Mouse (Mus musculus) kidney, adult 9 months (tissue): ENCODE measurements at regions not wholly inside any gene's neighbourhood (a gene's known extent, or its start where the extent isn't known, plus 50 kb on each side); places are given as distances from the start of the nearest gene placed in this dataset.

ENCODE experiments used
- DNase-seq: peaks from one replicate; pipeline ENCODE4 v3.0.0; 2022

DNA sequence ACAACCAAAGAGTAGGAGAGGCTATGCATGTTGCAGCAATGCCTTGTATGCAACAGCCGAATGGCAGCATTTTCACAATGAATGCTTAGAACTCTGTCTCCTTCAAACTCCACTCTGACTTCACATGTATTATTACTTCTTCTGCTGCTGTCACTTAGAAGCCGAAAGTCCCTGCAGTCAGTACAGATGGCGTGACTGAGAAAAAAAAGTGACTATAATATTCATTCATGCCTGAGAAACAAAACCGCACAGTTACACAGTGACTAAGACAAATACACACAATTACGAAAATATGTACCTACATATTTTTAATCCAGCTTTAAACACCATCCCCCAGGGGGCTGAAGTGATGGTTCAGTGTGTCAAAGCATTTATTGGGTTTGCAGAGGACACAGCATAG, 154.8 kb upstream of the Pitx2 start:
- no peak for DNase-seq

DNA sequence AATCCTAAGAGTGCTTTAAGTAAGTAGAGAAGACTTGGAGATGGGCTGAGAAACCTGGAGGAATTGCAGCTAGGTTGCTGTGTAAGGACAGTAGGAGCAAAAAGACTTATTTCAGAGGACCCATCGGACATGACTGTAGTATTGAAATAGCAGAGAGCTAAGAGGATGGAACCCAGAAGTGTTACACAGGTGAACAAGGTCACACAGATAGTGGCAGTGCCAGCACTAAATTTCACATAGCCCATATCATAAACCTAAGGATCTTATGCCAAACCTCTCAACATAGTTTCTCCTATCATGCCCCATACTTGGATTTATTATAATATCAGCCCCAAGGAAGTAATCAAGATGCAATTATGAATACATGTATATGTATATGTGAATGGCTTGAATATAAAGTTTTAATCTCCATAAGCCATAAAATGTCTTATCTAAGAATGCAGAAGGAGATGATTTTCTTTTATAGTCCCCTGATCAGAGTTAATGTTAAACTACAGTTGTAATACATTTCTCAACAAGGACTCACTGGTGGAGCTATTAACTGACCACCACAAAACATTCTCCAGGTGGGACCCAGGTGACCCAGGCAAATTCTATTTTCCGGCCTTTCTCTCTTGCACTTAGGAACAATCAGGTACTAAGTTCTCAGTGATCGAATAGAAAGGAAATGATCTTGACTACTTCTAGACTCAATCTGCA, 149.6 kb upstream of the Pitx2 start:
- DNase-seq = no peak

DNA sequence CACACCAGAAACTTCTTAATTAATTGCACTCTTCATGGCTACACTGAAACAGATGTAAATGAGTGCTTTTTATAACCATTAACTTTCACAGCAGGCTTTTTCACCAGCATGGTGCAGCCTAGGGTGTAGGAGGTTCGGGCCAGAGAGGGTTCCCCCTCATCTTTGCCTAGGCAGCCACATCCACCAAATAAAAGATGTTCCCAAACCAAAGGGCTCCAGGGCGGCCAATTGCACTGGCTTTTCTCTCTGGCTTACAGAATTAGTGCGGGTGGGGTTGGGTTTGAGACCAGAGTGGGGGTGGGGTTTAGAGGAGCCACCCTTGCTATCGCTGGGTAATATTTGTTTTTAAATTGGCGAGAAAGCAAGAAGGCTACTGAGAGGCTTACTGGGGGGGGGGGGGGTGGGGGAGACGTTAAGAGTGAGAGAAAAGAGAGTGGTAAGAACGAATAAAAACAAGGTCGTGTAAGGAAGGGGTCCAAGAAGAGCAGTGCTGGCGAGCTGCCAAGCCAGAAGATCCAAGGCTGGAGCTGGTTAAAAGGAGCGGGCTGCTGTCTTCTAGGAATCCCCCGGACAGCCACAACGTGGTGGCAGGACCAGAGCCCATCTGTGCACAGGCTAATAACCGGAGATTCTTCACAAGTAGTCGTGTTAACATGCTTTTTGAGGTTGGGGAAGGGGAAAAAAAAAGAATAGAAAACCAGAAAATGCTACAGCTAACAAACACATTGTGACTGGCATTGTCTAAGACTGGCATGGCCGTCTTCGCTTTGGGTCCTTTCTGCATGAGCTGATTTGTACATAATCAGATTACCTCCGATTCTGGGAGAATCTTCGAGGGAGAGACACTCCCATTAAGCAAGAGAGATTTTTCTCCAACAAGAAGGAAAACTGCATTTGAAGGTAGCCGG, 134.0 kb upstream of the Pitx2 start:
- no peak for DNase-seq

GRCm38 (mm10) chr3:129069676-129070075, 130.0 kb upstream of the Pitx2 start:
- no peak for DNase-seq

GRCm38 (mm10) chr3:129070521-129070933, 129.2 kb upstream of the Pitx2 start:
- DNase-seq = no peak

DNA sequence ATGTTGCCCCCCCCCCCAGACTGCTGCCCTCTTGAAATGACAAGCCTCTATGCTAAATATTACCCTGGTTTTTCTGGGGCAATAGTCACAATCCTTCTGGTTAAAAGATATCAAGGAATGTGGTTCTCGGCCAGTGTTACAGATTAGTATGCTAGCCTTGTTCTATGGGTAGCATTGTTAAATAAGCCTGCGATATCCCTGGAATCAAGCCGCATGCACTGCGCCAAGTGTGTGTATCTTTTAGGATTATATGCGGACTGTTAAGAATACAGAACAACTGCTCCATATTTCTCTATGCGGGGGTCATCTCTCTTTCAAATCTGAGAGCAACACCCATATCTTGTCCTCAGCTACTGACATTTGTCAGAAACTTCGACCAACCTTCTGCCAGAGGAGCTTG, 128.7 kb upstream of the Pitx2 start:
- no peak for DNase-seq

GRCm38 (mm10) chr3:129076396-129076795, 123.3 kb upstream of the Pitx2 start:
- no peak for DNase-seq

- DNase-seq = peak; percentile 67
Observed at GRCm38 (mm10) chr3:129103786-129104440, 95.8 kb upstream of the Pitx2 start.

GRCm38 (mm10) chr3:129104811-129105210, 94.9 kb upstream of the Pitx2 start:
- DNase-seq = no peak

- no peak for DNase-seq
Observed at GRCm38 (mm10) chr3:129106174-129106573, 93.5 kb upstream of the Pitx2 start.

DNA sequence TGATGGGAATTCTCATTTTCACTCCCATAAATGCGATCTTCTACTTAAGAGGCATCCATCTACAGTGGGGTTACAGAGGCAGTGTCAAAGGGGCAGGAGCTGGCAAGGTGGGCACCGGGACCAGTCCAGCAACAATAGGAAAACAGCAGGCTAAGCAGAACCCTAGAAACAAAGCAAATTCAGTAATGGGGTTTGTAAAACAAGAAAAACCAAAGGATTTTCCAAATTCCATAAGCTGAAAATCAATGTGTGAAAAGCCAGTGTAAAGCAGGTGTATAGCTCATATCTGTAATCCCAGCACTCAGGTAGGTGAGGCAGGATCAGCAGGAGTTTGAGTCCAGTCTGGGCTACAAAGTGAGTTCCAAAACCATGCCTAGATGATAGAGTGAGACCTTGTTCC, 69.2 kb upstream of the Pitx2 start:
- DNase-seq = no peak

DNA sequence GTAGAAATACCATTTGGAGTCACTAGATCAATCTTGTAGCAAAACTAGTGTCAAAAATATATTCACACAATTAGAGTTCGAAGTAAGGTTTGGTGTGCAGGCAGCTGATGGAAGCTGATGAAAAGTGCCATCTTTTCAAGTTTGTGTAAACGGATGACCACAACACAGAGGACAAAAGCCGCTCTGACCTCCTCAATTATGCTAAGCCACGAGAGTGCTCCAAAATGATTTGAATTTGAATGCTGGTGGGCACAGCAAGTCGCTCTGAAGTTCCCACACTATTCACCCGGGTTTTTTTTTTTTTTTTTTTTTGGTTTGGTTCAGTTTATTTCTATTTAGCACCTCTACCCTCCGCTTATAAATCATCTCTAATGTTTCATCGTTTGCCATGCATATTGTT, 68.5 kb upstream of the Pitx2 start:
- DNase-seq = no peak

GRCm38 (mm10) chr3:129131877-129132433, 67.7 kb upstream of the Pitx2 start:
- DNase-seq = no peak
